Mouse (Mus musculus) CH12.LX (cell line): Measurements from ENCODE around the gene Tmem62.

ENCODE experiments used
- ETS1 ChIP-seq: conservative IDR thresholded peaks from 2 replicates; pipeline ENCODE4 v1.6.1; 2012; ENCODE audit warnings: low read depth, mild to moderate bottlenecking, inconsistent platforms, low read length, improper control_type of control experiment, moderate library complexity
- GABPA ChIP-seq: IDR thresholded peaks from 2 replicates; pipeline ENCODE4 v1.6.1; 2012; ENCODE audit warnings: low read depth, low read length, improper control_type of control experiment, inconsistent platforms; ENCODE audit not compliant: insufficient replicate concordance
- POLR2A ChIP-seq: IDR thresholded peaks from 2 replicates; pipeline ENCODE4 v1.6.1; 2011; ENCODE audit warnings: low read depth, mild to moderate bottlenecking, improper control_type of control experiment, low read length

GRCm38 (mm10) chr2:120971766-120972165, 5.1 kb upstream of the Tmem62 start:
- TF ChIP-seq GABPA, result no peak
- TF ChIP-seq ETS1, result no peak
- TF ChIP-seq POLR2A, result no peak
